Mouse (Mus musculus): ENCODE measurements at regions not wholly inside any gene's neighbourhood (a gene's known extent, or its start where the extent isn't known, plus 50 kb on each side); places are given as distances from the start of the nearest gene placed in this dataset.
A peak's percentile ranks its signal among the peaks of the same experiment; 100 is the strongest.
"Not testable (repeated sequence)": the region's sequence is repeated elsewhere in the genome, so short reads cannot be mapped to it uniquely, and the experiment has no call there.

DNA sequence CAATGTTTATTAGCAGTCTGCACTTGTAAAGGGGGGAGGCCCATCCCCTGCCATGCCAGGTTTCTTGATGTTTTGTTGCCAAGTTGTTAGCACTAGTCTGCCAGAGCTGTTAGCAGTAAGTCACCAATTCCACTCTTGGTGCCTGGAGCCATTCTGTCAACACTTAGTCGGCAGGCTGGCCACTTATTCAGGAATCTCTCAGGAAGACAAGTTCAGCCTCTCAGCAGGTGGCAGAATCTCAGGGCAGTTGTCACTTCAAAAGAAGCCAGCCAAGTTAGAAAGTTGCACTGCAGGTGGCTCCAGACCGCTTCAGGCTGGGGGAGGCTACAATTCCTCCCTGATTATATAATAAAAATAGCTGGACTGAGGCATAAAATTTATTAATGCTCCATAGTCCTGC is 424.2 kb downstream of the Cdh10 start:
- H3K4me1 ChIP-seq (replicated peaks); H3K4me3 ChIP-seq; H3K9me3 ChIP-seq (replicated peaks); H3K4me2 ChIP-seq; H3K27ac ChIP-seq; ATAC-seq (replicated peaks; ENCODE audit: insufficient number of reproducible peaks, insufficient read depth, low FRiP score, low read depth); H3K9ac ChIP-seq; H3K36me3 ChIP-seq; H3K27me3 ChIP-seq: not testable (repeated sequence)
- 33% methylated on average over 2 of the region's 2 CpGs for WGBS

DNA sequence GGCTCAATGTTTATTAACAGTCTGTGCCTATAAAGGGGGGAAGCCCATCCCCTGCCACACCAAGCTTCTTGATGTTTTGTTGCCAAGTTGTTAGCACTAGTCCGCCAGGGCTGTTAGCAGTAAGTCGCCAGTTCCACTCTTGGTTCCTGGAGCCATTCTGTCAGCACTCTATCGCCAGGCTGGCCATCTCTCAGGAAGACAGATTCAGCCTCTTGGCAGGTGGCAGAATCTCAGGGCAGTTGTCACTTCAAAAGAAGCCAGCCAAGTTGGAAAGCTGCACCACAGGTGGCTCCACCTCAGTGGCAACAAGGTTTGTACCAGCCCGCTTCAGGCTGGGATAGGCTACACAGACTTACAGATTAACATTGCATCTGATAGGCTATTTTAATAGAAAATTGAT is 428.7 kb downstream of the Cdh10 start:
- no peaks in the 10 kb centered on the region for H3K9me3 ChIP-seq (replicated peaks)
- H3K4me1 ChIP-seq (replicated peaks) = no peaks in the 10 kb centered on the region
- no peak overlapping the region for H3K4me2 ChIP-seq
- no peaks in the 10 kb centered on the region for H3K27me3 ChIP-seq
- H3K4me3 ChIP-seq = no peak overlapping the region
- 46% methylated on average over 4 of the region's 4 CpGs for WGBS
- no peak overlapping the region for H3K27ac ChIP-seq
- ATAC-seq (replicated peaks; ENCODE audit: insufficient number of reproducible peaks, insufficient read depth, low FRiP score, low read depth) = no peak
- H3K36me3 ChIP-seq = no peaks in the 10 kb centered on the region
- no peak overlapping the region for H3K9ac ChIP-seq

DNA sequence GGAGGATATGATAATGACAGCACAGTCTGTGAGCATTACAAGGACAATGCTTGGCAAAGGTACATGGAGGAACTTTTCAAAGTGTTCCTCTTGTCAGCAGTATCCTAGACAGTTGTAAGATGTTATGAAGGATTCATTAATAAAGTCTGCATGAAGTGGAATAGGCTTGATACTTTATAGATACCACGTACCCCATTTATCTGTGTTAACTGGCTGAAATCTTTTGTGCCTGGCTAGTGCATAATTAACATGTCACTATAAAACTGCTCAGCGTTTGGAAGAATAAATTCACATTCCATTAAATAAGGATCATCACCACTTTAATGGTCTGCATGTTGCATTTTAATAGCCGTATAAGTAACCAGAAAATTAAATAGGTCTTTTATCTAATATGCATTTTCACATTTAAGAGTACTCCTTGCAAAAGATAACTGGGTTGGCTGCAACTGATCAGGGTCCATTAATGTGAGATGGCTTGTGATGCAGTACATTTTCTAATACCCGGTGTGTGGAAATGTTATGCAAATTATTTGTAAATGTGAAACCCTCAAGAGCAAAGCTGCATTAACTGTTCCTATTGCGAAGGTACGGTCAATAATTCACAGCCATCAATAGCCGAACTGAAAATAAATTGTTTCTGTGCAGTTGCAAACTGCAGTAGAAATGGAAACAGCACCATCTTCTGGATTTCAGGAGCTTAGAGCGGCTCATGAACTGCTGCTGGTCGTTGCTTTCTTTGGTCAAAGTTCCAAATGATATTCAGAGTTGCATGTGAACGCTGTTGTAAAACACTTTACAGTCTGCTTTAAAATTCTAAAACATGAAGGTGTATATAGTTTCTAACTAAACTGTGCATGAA is 457.4 kb downstream of the Cdh10 start:
- WGBS = 49% methylated on average over 10 of the region's 10 CpGs

DNA sequence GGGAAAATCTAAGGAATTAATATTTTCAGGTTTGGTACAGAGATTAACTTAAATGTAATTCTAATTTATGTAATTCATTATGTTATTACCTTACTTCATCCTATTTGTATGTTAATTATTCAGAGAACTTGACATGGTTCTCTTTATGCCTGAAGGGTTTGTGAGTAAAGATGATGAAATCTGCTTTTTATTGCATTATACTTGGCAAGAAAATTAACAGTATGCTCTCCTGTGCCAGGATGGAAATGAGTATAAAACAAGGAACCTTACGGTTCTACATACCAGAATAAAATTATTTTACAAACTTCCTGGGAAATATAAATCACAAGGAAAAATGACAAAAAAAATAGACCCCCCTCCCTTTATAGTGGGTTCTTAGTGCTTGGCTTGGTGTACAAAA is 497.6 kb downstream of the Cdh10 start:
- no peak overlapping the region for H3K27ac ChIP-seq
- no peaks in the 10 kb centered on the region for H3K27me3 ChIP-seq
- ATAC-seq (replicated peaks; ENCODE audit: insufficient number of reproducible peaks, insufficient read depth, low FRiP score, low read depth) = no peak
- H3K4me3 ChIP-seq = no peak overlapping the region
- whole genome bisulfite sequencing = 84% methylated on average over 1 of the region's 1 CpGs
- H3K9me3 ChIP-seq (replicated peaks) = no peaks in the 10 kb centered on the region
- H3K9ac ChIP-seq = no peak overlapping the region
- no peak overlapping the region for H3K4me2 ChIP-seq
- no peaks in the 10 kb centered on the region for H3K4me1 ChIP-seq (replicated peaks)
- no peaks in the 10 kb centered on the region for H3K36me3 ChIP-seq

More for the DNA sequence above, 457.4 kb downstream of the Cdh10 start:
- no peak for ATAC-seq (replicated peaks; ENCODE audit: insufficient number of reproducible peaks, insufficient read depth, low FRiP score, low read depth)
- H3K4me2 ChIP-seq = 0 out of 2 replicates have a peak overlapping the region, but pooled peaks have one; percentile 32
- no peaks in the 10 kb centered on the region for H3K9me3 ChIP-seq (replicated peaks)
- H3K36me3 ChIP-seq = no peaks in the 10 kb centered on the region
- no peak overlapping the region for H3K4me3 ChIP-seq
- H3K27me3 ChIP-seq = no peaks in the 10 kb centered on the region
- H3K27ac ChIP-seq = no peak overlapping the region
- no peak overlapping the region for H3K9ac ChIP-seq
- H3K4me1 ChIP-seq (replicated peaks) = no peaks in the 10 kb centered on the region

DNA sequence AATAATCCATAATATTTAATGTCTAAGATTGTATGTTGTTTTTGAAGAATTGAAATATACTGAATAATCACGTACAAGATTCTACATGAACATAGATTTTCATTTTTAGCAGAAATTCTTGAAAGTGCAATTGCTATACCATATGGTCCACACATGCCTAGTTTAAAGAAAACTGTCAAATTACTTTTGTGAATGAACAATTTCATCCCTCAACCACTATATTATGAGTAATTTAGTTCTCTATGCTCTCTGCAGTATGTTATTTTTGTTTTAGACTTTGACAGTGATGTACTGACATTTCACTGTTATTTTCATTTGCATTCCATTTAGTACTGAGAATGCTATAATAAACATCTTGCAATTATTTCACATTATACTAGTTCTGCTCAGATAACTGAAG is 537.6 kb downstream of the Cdh10 start:
- H3K36me3 ChIP-seq = no peaks in the 10 kb centered on the region
- H3K4me1 ChIP-seq (replicated peaks) = no peaks in the 10 kb centered on the region
- no peak overlapping the region for H3K4me2 ChIP-seq
- no peak for ATAC-seq (replicated peaks; ENCODE audit: insufficient number of reproducible peaks, insufficient read depth, low FRiP score, low read depth)
- no peaks in the 10 kb centered on the region for H3K9me3 ChIP-seq (replicated peaks)
- H3K4me3 ChIP-seq = no peak overlapping the region
- no peaks in the 10 kb centered on the region for H3K27me3 ChIP-seq
- no peak overlapping the region for H3K27ac ChIP-seq
- 64% methylated on average over 1 of the region's 1 CpGs for WGBS
- H3K9ac ChIP-seq = no peak overlapping the region

DNA sequence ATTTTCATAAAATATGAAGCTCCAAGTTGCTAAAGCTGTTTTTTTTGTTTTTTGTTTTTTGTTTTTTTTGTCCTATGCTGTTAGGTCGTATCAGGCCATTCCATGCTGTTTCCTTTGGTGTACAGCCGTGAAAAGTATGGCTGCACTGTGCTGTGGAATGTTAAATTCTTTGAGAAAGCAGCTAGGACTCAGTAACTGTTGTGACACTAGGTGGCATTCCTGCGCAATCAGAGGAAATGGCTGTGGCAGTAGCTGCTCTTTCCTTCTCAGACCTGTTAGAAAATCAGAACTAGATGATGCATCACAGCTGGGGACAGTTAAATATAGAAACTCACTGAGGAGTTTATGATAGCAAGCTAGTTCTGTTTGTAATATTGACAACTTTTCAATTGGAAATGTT is 541.9 kb downstream of the Cdh10 start:
- no peaks in the 10 kb centered on the region for H3K36me3 ChIP-seq
- H3K27ac ChIP-seq = no peak overlapping the region
- H3K9me3 ChIP-seq (replicated peaks) = no peaks in the 10 kb centered on the region
- 23% methylated on average over 3 of the region's 3 CpGs for WGBS
- no peak overlapping the region for H3K4me2 ChIP-seq
- H3K9ac ChIP-seq = no peak overlapping the region
- no peaks in the 10 kb centered on the region for H3K4me1 ChIP-seq (replicated peaks)
- no peak for ATAC-seq (replicated peaks; ENCODE audit: insufficient number of reproducible peaks, insufficient read depth, low FRiP score, low read depth)
- H3K27me3 ChIP-seq = no peaks in the 10 kb centered on the region
- H3K4me3 ChIP-seq = no peak overlapping the region

DNA sequence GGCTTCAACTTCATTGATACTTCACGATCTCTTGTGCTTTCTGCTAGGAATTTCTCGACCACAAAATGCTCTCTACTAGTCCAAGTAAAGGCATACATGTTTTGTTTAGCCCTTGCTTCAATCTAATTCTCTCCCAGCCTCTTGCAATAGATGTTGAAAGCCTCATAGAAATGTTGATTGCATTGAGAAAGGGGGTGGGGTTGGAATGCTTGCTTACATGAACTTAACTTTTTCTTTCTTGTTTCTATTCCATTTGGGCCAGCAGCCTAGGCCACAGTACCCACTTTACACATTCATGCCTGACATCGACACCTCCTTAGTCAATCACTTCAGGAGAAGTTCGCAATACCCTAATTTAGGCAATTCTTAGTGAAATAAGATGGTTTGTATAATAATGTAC is 571.2 kb downstream of the Cdh10 start:
- WGBS = 76% methylated on average over 4 of the region's 4 CpGs
- Histone ChIP-seq H3K4me3 (no peak overlapping the region), H3K27me3 (no peaks in the 10 kb centered on the region), H3K4me1 (replicated peaks) (no peaks in the 10 kb centered on the region), H3K9me3 (replicated peaks) (no peaks in the 10 kb centered on the region), H3K9ac (no peak overlapping the region), H3K36me3 (no peaks in the 10 kb centered on the region), H3K4me2 (no peak overlapping the region), H3K27ac (no peak overlapping the region)
- ATAC-seq (replicated peaks; ENCODE audit: insufficient number of reproducible peaks, insufficient read depth, low FRiP score, low read depth) = no peak

DNA sequence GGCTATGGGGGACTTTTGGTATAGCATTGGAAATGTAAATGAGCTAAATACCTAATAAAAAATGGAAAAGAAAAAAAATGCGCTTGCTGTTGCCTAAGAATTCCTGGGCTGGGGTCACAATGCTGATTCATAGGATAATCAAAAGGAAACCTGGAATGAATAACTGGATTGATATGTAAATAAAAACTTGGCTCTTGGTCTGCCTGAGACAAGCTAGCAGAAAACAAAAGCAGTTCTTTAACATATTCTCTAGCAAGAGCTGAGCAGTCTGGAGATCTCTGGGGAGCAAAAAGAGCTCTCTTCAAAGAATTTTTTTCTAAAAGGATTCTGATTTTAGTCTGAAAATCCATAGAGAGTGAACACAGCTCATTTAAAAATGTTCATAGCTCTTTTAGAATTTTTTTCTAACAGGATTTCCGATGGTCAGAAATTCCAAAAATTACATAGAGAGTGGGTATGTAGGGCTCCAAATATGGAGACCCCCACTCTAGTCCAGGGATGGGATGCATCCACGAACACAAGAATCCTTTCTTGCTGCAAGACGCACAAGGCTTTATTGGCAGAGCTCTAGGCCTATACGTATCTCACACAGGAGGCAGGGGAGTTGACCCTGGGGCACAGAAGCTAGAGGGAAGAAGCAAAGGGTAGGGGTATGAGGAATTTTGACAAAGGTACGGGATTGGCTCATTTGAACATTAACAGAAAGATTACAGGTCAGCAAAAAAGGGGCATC is 572.7 kb downstream of the Cdh10 start:
- ATAC-seq (replicated peaks; ENCODE audit: insufficient number of reproducible peaks, insufficient read depth, low FRiP score, low read depth) = no peak
- Histone ChIP-seq H3K4me2 (no peak overlapping the region), H3K4me3 (no peak overlapping the region), H3K9me3 (replicated peaks) (no peaks in the 10 kb centered on the region), H3K36me3 (no peaks in the 10 kb centered on the region), H3K27ac (no peak overlapping the region), H3K9ac (no peak overlapping the region), H3K4me1 (replicated peaks) (no peaks in the 10 kb centered on the region), H3K27me3 (no peaks in the 10 kb centered on the region)
- WGBS = 77% methylated on average over 6 of the region's 6 CpGs

DNA sequence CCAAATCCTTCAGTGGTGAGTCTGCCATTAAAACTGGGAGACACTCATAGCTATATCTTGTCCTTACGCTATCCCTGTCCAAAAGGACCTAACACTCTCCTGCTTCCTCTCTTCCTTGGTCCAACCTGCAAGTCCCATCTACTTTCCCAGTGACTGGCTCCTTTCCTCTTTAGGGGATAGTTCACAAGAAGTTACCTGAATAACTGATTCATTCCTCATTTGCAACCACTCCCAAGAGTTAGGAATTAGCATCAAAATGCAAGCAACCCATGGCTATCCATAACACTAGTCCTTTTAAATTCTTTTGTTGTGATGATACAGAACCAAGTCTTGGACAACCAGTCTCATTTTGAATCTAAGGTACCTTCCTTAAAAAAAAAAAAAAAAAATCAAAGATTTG is 576.9 kb downstream of the Cdh10 start:
- Histone ChIP-seq H3K36me3 (no peaks in the 10 kb centered on the region), H3K27me3 (no peaks in the 10 kb centered on the region), H3K4me3 (no peak overlapping the region), H3K4me1 (replicated peaks) (no peaks in the 10 kb centered on the region), H3K9me3 (replicated peaks) (no peaks in the 10 kb centered on the region), H3K27ac (no peak overlapping the region), H3K4me2 (no peak overlapping the region), H3K9ac (no peak overlapping the region)
- no peak for ATAC-seq (replicated peaks; ENCODE audit: insufficient number of reproducible peaks, insufficient read depth, low FRiP score, low read depth)
- WGBS = 79% methylated on average over 1 of the region's 1 CpGs
